Mouse (Mus musculus): Measurements from ENCODE around the gene Cap2.

GRCm38 (mm10) chr13:46525295-46526255 lies 23.9 kb downstream of the Cap2 start:
- no peak for TF ChIP-seq CTCF (IDR thresholded peaks at IDR 0.05 in 2 of 3, conservative IDR thresholded peaks at IDR 0.05 in 1 of 3; ENCODE audit: control insufficient read depth in 1 of 3, insufficient read depth in 1 of 3, low read depth in 2 of 3, low read length in 3 of 3, poor library complexity in 1 of 3, severe bottlenecking in 1 of 3)
- no peak for TF ChIP-seq EP300 (IDR thresholded peaks at IDR 0.05; ENCODE audit: low read depth in 1 of 2, low read length in 2 of 2)
- no peak for TF ChIP-seq USF1 (IDR thresholded peaks at IDR 0.05; ENCODE audit: low read depth, low read length)
- TF ChIP-seq E2F4 (IDR thresholded peaks at IDR 0.05; ENCODE audit: borderline replicate concordance, low read depth, low read length), result no peak
- no peak for TF ChIP-seq POLR2AphosphoS5 (IDR thresholded peaks at IDR 0.05; ENCODE audit: borderline replicate concordance, low read depth, low read length)
- TF ChIP-seq GATA1 (IDR thresholded peaks at IDR 0.05; ENCODE audit: low read depth, low read length), result no peak
